Mouse (Mus musculus) bone marrow, adult 2 months (tissue): Measurements from ENCODE around the gene Rab3d. TPM values are rescaled to one million over a fixed set of nuclear protein-coding genes. Genes with fewer than 3 reads are reported as not detected.
A peak's percentile ranks its signal among the peaks of the same experiment; 100 is the strongest.

ENCODE experiments used
- H3K27ac ChIP-seq: fragments of 200-500 bp; 2 replicates; pipeline ENCODE4 v1.5.1; 2012; ENCODE audit warnings: low read depth, mild to moderate bottlenecking, control low read depth, inconsistent platforms, low read length; ENCODE audit not compliant: control insufficient read depth, poor library complexity, insufficient read depth
- H3K4me1 ChIP-seq: fragments of 200-500 bp; 2 replicates; pipeline ENCODE4 v1.6.1; 2011; ENCODE audit warnings: low read length; ENCODE audit not compliant: control insufficient read depth, insufficient read depth
- H3K4me3 ChIP-seq: fragments of 200-500 bp; replicated peaks from 2 replicates; pipeline ENCODE3; 2011; ENCODE audit warnings: mild to moderate bottlenecking, low read depth, low read length, control low read depth; ENCODE audit not compliant: control insufficient read depth
- CTCF ChIP-seq: fragments of 200-500 bp; IDR thresholded peaks from 2 replicates; pipeline ENCODE4 v1.5.1; 2011; ENCODE audit warnings: low read length, control low read depth; ENCODE audit not compliant: control insufficient read depth, insufficient read depth
- POLR2A ChIP-seq: fragments of 200-500 bp; IDR thresholded peaks from 2 replicates; pipeline ENCODE4 v1.6.1; 2011; ENCODE audit warnings: low read depth, mild to moderate bottlenecking, control low read depth, low read length, borderline replicate concordance; ENCODE audit not compliant: control insufficient read depth
- WGBS: fragments of 180-500 bp; shearing (Covaris S2); methylation state at CpG from one replicate; pipeline ENCODE4 v1.1.7; 2018; 5-methylcytosine and 5-hydroxymethylcytosine counted together
- polyA plus RNA-seq: library from polyadenylated mRNA; stranded (reverse); fragments of >200 nt; gene quantifications from 2 replicates; pipeline ENCODE4 v1.2.4, GENCODE M21; 2011; ENCODE audit warnings: low replicate concordance; ENCODE audit not compliant: missing spikeins, insufficient read depth, insufficient read length

The Rab3d gene
- polyA plus RNA-seq, 1 experiment: 20.9 TPM

- WGBS: 45% methylated on average over 3 of the region's 3 CpGs
- TF ChIP-seq POLR2A (no peak), CTCF (no peak)
- H3K4me1 ChIP-seq: peaks cover 4% of the 10 kb centered on the region; the same call in 1 of the 2 replicates
- H3K4me3 ChIP-seq: peak overlapping the region; percentile 94
- H3K27ac ChIP-seq: no peak overlapping the region; the same call in 1 of the 2 replicates
Measured at GRCm38 (mm10) chr9:21916851-21917492, 1.0 kb downstream of the Rab3d start.

GRCm38 (mm10) chr9:21909474-21910223 is 8.3 kb downstream of the Rab3d start:
- H3K27ac ChIP-seq: peak overlapping the region; percentile 82
- H3K4me1 ChIP-seq: peaks cover 13% of the 10 kb centered on the region
- WGBS: 45% methylated on average over 10 of the region's 10 CpGs
- TF ChIP-seq CTCF (no peak), POLR2A (0 out of 2 replicates have a peak, but pooled peaks have one; percentile 20)
- H3K4me3 ChIP-seq: no peak overlapping the region

DNA sequence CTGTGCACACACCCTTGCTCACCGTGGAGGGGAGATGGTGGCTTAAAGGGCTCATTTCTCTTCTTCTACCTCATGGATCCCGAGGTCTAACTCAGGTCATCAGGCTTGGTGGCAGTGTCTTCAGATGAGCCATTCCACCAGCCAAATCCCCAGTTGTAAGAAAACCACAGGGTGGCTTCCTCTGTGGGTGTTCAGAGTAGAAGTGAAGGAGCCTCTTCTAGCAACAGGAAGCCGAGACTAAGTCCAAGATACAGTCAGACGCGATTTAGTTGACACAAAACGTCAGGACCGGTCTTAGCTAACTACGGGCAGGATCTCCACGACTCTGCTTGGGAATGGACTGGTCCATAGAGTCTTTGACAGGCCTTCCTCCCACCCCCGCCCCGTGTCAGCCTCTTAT is 9.8 kb downstream of the Rab3d start:
- peak overlapping the region; percentile 57 for H3K27ac ChIP-seq
- H3K4me1 ChIP-seq: peaks cover 13% of the 10 kb centered on the region
- TF ChIP-seq CTCF: no peak
- TF ChIP-seq POLR2A: no peak
- H3K4me3 ChIP-seq: no peak overlapping the region
- WGBS: 13% methylated on average over 11 of the region's 11 CpGs

DNA sequence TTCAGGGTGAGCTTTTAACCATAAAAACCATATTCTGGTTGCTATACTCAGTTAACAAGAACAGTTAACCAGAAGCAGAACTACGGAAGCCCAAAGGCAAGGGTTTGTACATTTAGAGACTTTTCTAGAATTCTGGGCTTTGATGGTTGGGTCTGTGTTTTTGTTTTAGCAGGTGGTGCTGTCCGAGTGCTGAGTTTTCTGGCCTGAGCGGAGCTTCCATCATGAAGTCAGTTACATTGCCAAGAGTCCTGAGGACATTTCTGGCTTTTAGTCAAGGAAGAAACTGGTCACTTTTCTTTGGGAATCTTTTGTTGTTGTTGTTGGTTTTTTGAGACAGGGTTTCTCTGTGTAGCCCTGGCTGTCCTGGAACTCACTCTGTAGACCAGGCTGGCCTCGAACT is 14.0 kb downstream of the Rab3d start:
- H3K27ac ChIP-seq: no peak overlapping the region
- 91% methylated on average over 4 of the region's 4 CpGs for WGBS
- H3K4me1 ChIP-seq: peaks cover 6% of the 10 kb centered on the region
- TF ChIP-seq POLR2A: no peak
- no peak for TF ChIP-seq CTCF
- no peak overlapping the region for H3K4me3 ChIP-seq

GRCm38 (mm10) chr9:21901223-21901820 is 16.7 kb downstream of the Rab3d start:
- Histone ChIP-seq H3K4me1 (no peaks in the 10 kb centered on the region; the same call in 1 of the 2 replicates), H3K27ac (no peak overlapping the region), H3K4me3 (peak overlapping the region; percentile 41)
- WGBS: 12% methylated on average over 10 of the region's 10 CpGs
- TF ChIP-seq CTCF: no peak
- no peak for TF ChIP-seq POLR2A

GRCm38 (mm10) chr9:21889229-21889628 is 28.8 kb downstream of the Rab3d start:
- Histone ChIP-seq H3K4me1 (no peaks in the 10 kb centered on the region), H3K4me3 (no peak overlapping the region), H3K27ac (no peak overlapping the region)
- WGBS: 49% methylated on average over 3 of the region's 3 CpGs
- no peak for TF ChIP-seq POLR2A
- peak; percentile 77 for TF ChIP-seq CTCF

DNA sequence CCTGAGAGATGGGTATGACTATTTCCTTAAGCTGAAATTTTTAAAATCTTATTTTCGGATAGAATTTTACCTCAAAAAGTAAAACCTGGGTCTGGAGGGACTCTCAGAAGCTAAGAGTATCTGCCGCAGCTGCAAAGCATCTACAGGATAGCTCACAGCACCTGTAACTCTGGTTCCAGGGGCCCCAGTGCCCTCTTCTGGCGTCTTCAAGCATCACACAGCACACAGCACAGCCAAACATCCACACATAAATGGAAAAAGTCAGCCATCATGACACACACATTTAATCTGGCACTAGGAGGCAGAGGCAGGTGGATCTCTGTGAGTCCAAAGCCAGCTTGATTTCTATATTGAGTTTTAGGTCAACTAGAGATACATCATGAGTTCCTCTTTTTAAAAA is 41.4 kb downstream of the Rab3d start:
- no peak overlapping the region for H3K4me3 ChIP-seq
- H3K27ac ChIP-seq: no peak overlapping the region
- H3K4me1 ChIP-seq: no peaks in the 10 kb centered on the region
- no peak for TF ChIP-seq POLR2A
- no peak for TF ChIP-seq CTCF
- 56% methylated on average over 3 of the region's 3 CpGs for WGBS

- Histone ChIP-seq H3K4me1 (no peaks in the 10 kb centered on the region), H3K27ac (no peak overlapping the region), H3K4me3 (no peak overlapping the region)
- TF ChIP-seq CTCF: no peak
- 71% methylated on average over 4 of the region's 4 CpGs for WGBS
Measured at GRCm38 (mm10) chr9:21872204-21872603, 45.8 kb downstream of the Rab3d start.
